Mouse (Mus musculus): ENCODE results near the gene Ppfia2.

DNA sequence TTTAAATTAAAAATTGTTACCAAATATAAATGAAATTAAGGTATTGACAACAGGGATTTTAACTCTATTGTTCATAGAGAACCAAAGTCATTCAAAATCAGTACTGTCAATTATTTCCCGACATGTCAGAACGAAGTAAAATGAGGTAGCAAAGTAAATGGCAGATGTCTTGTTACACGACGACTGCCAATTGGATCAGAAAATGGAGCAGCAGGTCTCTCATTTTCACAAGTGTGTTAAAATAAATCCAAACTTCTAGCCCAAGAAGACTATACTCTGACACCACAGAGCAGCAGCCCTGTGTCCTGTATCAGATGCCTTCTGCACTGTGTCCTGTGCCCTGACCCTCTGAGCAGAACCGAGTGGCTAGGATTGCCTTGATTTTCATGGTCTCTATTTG lies 454.2 kb downstream of the Ppfia2 start:
- no peak for TF ChIP-seq CTCF (IDR thresholded peaks at IDR 0.05; ENCODE audit: control insufficient read depth, insufficient read depth, low read length)
- no peak for TF ChIP-seq POLR2A (IDR thresholded peaks at IDR 0.05; ENCODE audit: borderline replicate concordance, control insufficient read depth, low read depth, low read length)
